Mouse (Mus musculus): ENCODE measurements around the gene Gm20708.

- TF ChIP-seq CTCF (IDR thresholded peaks at IDR 0.05; ENCODE audit: control insufficient read depth, insufficient read depth, low read length) = no peak
- no peak for TF ChIP-seq POLR2A (IDR thresholded peaks at IDR 0.05; ENCODE audit: borderline replicate concordance, control insufficient read depth, low read depth, low read length)
Observed at GRCm38 (mm10) chr11:117768725-117769682, 40.5 kb upstream of the Gm20708 start.

Measured in bone marrow, adult 2 months (tissue).